Mouse (Mus musculus): ENCODE measurements around the gene Ackr4. TPM values are rescaled to one million over a fixed set of nuclear protein-coding genes. Genes with fewer than 3 reads are reported as not detected.

The Ackr4 gene
- polyA plus RNA-seq, 1 experiment from 2014 or later: 0.31 TPM

DNA sequence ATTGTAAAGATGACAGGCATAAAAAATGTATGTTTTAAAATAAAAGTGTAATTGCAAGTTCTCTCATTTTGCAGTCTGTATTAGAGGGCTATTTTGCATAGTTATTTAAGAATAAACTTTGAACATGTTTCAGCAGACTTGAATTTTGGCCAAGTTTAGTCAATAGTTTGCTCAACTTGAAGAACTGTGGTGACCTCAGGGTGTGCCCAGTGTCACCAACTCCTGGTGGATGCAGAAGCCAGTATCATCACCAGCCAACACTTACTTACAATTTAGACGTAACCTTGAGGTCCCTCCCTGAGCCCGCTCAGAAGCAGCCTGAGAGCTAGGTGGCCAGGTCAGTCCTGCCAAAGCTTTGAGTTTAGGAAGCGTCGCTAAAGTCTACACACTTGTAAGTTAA, 83.1 kb downstream of the Ackr4 start:
- ATAC-seq (ENCODE audit: low FRiP score): no peak
- Histone ChIP-seq H3K4me1 (replicated peaks; ENCODE audit: control insufficient read depth, insufficient read depth, low read length) (no peaks in the 10 kb centered on the region), H3K9ac (ENCODE audit: low read depth, low read length) (no peak overlapping the region), H3K4me3 (ENCODE audit: low read depth, low read length) (no peak overlapping the region), H3K27me3 (ENCODE audit: control insufficient read depth, insufficient read depth, low read length) (no peaks in the 10 kb centered on the region), H3K4me2 (replicated peaks; ENCODE audit: low read depth, low read length) (no peak overlapping the region), H3K27ac (ENCODE audit: low read depth, low read length) (no peak overlapping the region), H3K36me3 (ENCODE audit: control insufficient read depth, insufficient read depth, low read length) (no peaks in the 10 kb centered on the region), H3K9me3 (ENCODE audit: control insufficient read depth, low read length) (no peaks in the 10 kb centered on the region)
- 89% methylated on average over 4 of the region's 4 CpGs for WGBS
- DNase-seq (ENCODE audit: low spot score): no peak

DNA sequence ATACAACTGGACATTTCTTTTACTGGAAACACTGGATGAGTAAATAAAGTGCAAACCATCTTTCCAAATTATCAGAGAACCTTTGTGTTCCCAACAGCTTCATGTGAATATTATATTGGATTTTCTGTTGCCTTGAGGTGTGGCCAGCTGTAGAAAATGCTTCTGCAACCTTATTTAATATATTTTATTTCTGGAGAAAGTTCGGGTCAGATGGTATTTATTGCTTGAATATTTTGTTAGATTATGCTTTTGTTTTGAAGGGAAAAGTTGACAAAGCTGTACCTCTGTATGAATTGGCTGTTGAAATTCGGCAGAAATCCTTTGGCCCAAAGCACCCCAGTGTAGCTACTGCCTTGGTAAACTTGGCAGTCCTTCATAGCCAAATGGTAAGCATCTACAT, 86.4 kb downstream of the Ackr4 start, which contains the start of gene Gm28305:
Gm28305 (plus strand) TSS at position 301 of the 400 bp plus-strand sequence.
- DNase-seq (ENCODE audit: low spot score) (no peak), ATAC-seq (ENCODE audit: low FRiP score) (no peak)
- WGBS: 72% methylated on average over 2 of the region's 2 CpGs
- Histone ChIP-seq H3K9me3 (ENCODE audit: control insufficient read depth, low read length) (no peaks in the 10 kb centered on the region), H3K36me3 (ENCODE audit: control insufficient read depth, insufficient read depth, low read length) (no peaks in the 10 kb centered on the region), H3K27me3 (ENCODE audit: control insufficient read depth, insufficient read depth, low read length) (no peaks in the 10 kb centered on the region), H3K9ac (ENCODE audit: low read depth, low read length) (no peak within 1 kb of the TSS), H3K27ac (ENCODE audit: low read depth, low read length) (no peak within 1 kb of the TSS), H3K4me2 (replicated peaks; ENCODE audit: low read depth, low read length) (no peak within 1 kb of the TSS), H3K4me3 (ENCODE audit: low read depth, low read length) (no peak within 1 kb of the TSS), H3K4me1 (replicated peaks; ENCODE audit: control insufficient read depth, insufficient read depth, low read length) (no peaks in the 10 kb centered on the region)

DNA sequence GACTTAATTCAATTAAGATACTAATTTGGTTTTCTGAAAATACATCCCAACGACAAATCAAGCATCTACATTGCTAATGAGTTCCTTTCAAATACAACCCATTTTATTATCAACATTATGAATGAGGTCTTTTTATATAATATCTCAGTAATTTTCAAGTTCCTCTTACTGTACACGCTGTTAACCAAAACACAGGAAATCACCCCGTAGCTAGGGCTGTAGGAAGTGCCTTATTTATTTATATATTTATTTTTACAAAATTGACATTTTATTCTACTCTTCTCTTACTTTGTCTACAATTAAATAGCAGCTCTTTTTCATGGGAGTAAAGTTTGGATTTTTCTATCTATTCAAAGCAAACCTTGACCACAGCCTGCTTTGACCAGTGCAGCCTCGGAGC, 87.0 kb downstream of the Ackr4 start:
- WGBS: 90% methylated on average over 4 of the region's 4 CpGs

DNA sequence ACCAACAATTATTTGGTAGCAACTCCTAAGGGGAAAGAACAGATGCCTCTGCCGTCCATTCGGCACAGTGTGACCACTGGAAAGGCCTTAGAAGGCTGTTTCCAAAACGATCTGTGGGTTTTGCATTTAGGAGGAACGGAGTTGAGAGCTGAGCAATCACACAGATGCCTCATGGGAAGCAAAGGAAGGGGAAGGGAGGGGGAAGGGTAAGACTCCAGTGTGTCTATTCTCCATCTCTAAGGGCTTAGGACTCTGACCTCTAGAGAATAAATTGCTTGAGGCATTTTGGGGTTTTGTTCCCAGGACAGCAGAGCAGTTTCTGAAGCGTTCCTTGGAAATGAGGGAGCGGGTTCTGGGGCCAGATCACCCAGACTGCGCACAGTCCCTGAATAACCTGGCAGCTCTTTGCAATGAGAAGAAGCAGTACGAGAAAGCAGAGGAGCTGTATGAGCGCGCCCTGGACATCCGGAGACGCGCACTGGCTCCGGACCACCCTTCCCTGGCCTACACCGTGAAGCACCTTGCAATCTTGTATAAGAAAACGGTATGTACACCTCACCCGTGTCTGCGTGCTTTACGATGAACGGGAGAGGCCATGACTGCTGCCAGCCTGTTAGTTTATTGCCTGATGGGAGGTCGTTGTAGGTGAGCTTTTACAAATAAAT, 87.6 kb downstream of the Ackr4 start:
- 93% methylated on average over 21 of the region's 21 CpGs for WGBS

More for the DNA sequence above, 87.0 kb downstream of the Ackr4 start:
- Histone ChIP-seq H3K4me1 (replicated peaks; ENCODE audit: control insufficient read depth, insufficient read depth, low read length) (no peaks in the 10 kb centered on the region), H3K27ac (ENCODE audit: low read depth, low read length) (no peak overlapping the region), H3K4me3 (ENCODE audit: low read depth, low read length) (no peak overlapping the region), H3K9ac (ENCODE audit: low read depth, low read length) (no peak overlapping the region), H3K4me2 (replicated peaks; ENCODE audit: low read depth, low read length) (no peak overlapping the region), H3K36me3 (ENCODE audit: control insufficient read depth, insufficient read depth, low read length) (no peaks in the 10 kb centered on the region), H3K27me3 (ENCODE audit: control insufficient read depth, insufficient read depth, low read length) (no peaks in the 10 kb centered on the region), H3K9me3 (ENCODE audit: control insufficient read depth, low read length) (no peaks in the 10 kb centered on the region)
- ATAC-seq (ENCODE audit: low FRiP score) (no peak), DNase-seq (ENCODE audit: low spot score) (no peak)

DNA sequence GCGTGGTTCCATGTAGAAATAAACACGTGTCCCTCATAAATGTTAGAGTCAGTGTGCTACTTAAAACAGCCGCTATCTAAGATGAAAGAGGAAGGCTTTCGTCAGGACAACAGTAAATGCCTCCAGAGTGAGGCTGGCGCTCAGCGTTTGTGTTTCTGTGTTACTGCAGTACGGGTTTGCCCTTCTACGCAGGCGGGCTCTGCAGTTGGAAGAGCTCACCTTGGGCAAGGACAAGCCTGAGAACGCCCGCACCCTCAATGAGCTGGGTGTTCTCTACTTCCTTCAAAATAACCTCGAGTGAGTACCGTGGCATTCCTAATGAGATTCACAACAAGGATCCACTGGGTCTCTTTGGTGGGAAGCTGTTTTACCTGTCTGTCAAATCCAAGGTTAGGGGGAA, 88.5 kb downstream of the Ackr4 start:
- DNase-seq (ENCODE audit: low spot score) (no peak), ATAC-seq (ENCODE audit: low FRiP score) (no peak)
- Histone ChIP-seq H3K27ac (ENCODE audit: low read depth, low read length) (no peak overlapping the region), H3K27me3 (ENCODE audit: control insufficient read depth, insufficient read depth, low read length) (no peaks in the 10 kb centered on the region), H3K36me3 (ENCODE audit: control insufficient read depth, insufficient read depth, low read length) (no peaks in the 10 kb centered on the region), H3K4me1 (replicated peaks; ENCODE audit: control insufficient read depth, insufficient read depth, low read length) (no peaks in the 10 kb centered on the region), H3K4me2 (replicated peaks; ENCODE audit: low read depth, low read length) (no peak overlapping the region), H3K9ac (ENCODE audit: low read depth, low read length) (no peak overlapping the region), H3K4me3 (ENCODE audit: low read depth, low read length) (no peak overlapping the region), H3K9me3 (ENCODE audit: control insufficient read depth, low read length) (no peaks in the 10 kb centered on the region)
- 91% methylated on average over 13 of the region's 13 CpGs for WGBS

More for the DNA sequence above, 87.6 kb downstream of the Ackr4 start:
- ATAC-seq (ENCODE audit: low FRiP score) (no peak), DNase-seq (ENCODE audit: low spot score) (no peak)
- Histone ChIP-seq H3K27ac (ENCODE audit: low read depth, low read length) (no peak overlapping the region), H3K9me3 (ENCODE audit: control insufficient read depth, low read length) (no peaks in the 10 kb centered on the region), H3K27me3 (ENCODE audit: control insufficient read depth, insufficient read depth, low read length) (no peaks in the 10 kb centered on the region), H3K36me3 (ENCODE audit: control insufficient read depth, insufficient read depth, low read length) (no peaks in the 10 kb centered on the region), H3K4me2 (replicated peaks; ENCODE audit: low read depth, low read length) (no peak overlapping the region), H3K4me1 (replicated peaks; ENCODE audit: control insufficient read depth, insufficient read depth, low read length) (no peaks in the 10 kb centered on the region), H3K9ac (ENCODE audit: low read depth, low read length) (no peak overlapping the region), H3K4me3 (ENCODE audit: low read depth, low read length) (no peak overlapping the region)

DNA sequence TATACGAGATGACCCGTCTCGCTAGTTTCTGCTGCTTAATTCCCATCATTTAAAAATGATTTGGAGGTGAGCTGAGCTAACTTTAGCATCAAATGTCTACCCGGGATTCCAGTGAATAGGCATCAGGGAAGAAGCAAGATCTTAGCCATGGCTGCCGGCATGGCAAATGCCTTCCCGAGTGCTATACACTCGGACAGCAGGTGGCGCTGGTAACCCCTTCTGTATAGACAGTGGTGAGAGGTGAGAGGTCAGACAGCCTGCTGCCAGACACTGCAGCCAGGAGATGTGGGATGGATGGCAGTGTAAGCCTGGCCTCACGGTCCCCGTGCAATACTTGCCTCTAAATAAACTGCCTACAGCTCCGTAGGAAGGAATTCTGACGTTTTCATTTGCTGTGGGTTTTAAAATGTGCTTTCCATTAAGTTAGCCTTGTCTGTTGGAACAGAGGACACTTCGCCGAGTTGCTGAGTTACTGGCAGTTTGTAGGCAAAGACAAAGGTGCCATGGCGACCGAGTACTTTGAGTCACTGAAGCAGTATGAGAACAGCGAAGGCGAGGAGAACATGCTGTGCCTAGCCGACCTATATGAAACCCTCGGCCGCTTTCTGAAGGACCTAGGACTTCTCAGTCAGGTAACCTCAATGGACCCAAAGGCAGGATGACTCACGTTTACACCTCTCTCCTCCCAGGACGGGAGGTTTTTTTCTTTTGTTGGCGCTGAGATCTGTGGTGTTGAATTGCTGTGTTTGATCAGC, 91.3 kb downstream of the Ackr4 start:
- 45% methylated on average over 24 of the region's 24 CpGs for WGBS
- Histone ChIP-seq H3K4me1 (replicated peaks; ENCODE audit: control insufficient read depth, insufficient read depth, low read length) (no peaks in the 10 kb centered on the region), H3K36me3 (ENCODE audit: control insufficient read depth, insufficient read depth, low read length) (no peaks in the 10 kb centered on the region), H3K9me3 (ENCODE audit: control insufficient read depth, low read length) (no peaks in the 10 kb centered on the region), H3K4me2 (replicated peaks; ENCODE audit: low read depth, low read length) (no peak overlapping the region), H3K27ac (ENCODE audit: low read depth, low read length) (no peak overlapping the region), H3K9ac (ENCODE audit: low read depth, low read length) (no peak overlapping the region), H3K4me3 (ENCODE audit: low read depth, low read length) (no peak overlapping the region), H3K27me3 (ENCODE audit: control insufficient read depth, insufficient read depth, low read length) (no peaks in the 10 kb centered on the region)
- ATAC-seq (ENCODE audit: low FRiP score): no peak
- DNase-seq (ENCODE audit: low spot score): peak; percentile 86

DNA sequence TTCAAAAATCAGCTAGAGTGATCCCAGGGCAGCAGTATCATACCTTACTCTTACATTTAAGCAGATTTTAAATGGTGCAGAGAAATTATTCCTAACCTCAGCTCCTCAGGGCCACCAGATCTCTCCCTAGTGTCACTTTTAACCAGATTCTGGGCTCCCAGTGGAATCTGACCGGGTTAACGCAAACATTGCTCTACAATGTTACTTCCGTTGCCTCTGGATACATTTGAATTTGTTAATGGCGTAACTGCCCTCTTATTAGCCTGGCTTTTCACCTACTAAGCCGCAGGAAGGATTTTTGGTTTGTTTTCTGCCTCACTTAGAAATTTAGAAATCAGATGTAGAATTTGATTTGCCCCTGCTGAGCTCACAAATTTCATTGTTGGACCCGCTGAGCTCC, 92.0 kb downstream of the Ackr4 start:
- 73% methylated on average over 6 of the region's 6 CpGs for WGBS
- Histone ChIP-seq H3K36me3 (ENCODE audit: control insufficient read depth, insufficient read depth, low read length) (no peaks in the 10 kb centered on the region), H3K4me1 (replicated peaks; ENCODE audit: control insufficient read depth, insufficient read depth, low read length) (no peaks in the 10 kb centered on the region), H3K27ac (ENCODE audit: low read depth, low read length) (no peak overlapping the region), H3K9me3 (ENCODE audit: control insufficient read depth, low read length) (no peaks in the 10 kb centered on the region), H3K4me2 (replicated peaks; ENCODE audit: low read depth, low read length) (no peak overlapping the region), H3K27me3 (ENCODE audit: control insufficient read depth, insufficient read depth, low read length) (no peaks in the 10 kb centered on the region), H3K4me3 (ENCODE audit: low read depth, low read length) (no peak overlapping the region), H3K9ac (ENCODE audit: low read depth, low read length) (no peak overlapping the region)
- ATAC-seq (ENCODE audit: low FRiP score) (no peak), DNase-seq (ENCODE audit: low spot score) (no peak)

DNA sequence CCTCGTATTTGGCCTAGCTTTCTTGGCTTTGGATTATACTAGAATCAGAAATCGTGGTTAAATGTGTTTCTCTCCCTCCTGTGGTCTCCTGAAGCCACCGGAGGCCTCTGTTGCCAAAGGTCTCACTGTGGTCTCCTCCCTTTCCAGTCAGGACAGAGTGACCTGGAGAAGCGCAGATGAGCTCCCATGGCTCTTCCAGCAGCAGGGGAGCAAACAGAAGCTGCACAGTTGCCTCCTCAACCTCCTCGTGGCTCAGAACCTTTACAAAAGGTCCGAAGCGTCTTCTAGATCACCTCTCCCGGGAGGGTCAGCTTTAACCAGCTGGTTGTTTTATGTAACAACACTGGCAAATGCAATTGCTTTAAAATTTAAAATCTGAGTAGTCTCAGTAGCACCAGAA, 92.5 kb downstream of the Ackr4 start:
- Histone ChIP-seq H3K4me1 (replicated peaks; ENCODE audit: control insufficient read depth, insufficient read depth, low read length) (no peaks in the 10 kb centered on the region), H3K36me3 (ENCODE audit: control insufficient read depth, insufficient read depth, low read length) (no peaks in the 10 kb centered on the region), H3K4me3 (ENCODE audit: low read depth, low read length) (no peak overlapping the region), H3K9ac (ENCODE audit: low read depth, low read length) (no peak overlapping the region), H3K27ac (ENCODE audit: low read depth, low read length) (no peak overlapping the region), H3K27me3 (ENCODE audit: control insufficient read depth, insufficient read depth, low read length) (no peaks in the 10 kb centered on the region), H3K9me3 (ENCODE audit: control insufficient read depth, low read length) (no peaks in the 10 kb centered on the region), H3K4me2 (replicated peaks; ENCODE audit: low read depth, low read length) (no peak overlapping the region)
- DNase-seq (ENCODE audit: low spot score) (no peak), ATAC-seq (ENCODE audit: low FRiP score) (no peak)
- WGBS: 81% methylated on average over 8 of the region's 8 CpGs
